Mouse (Mus musculus) mouse trophoblast stem cell (cell line): ENCODE results near the gene Dsn1.

Experiments used
- in situ Hi-C, 2 experiments: fragments of 300-500 bp; cut with MseI, MboI; formaldehyde crosslinking; loops; 2 replicates in 1 of 2; 3 replicates in 1 of 2; pipeline ENCODE4 v1.15.1; 2025

Gene Dsn1

DNA sequence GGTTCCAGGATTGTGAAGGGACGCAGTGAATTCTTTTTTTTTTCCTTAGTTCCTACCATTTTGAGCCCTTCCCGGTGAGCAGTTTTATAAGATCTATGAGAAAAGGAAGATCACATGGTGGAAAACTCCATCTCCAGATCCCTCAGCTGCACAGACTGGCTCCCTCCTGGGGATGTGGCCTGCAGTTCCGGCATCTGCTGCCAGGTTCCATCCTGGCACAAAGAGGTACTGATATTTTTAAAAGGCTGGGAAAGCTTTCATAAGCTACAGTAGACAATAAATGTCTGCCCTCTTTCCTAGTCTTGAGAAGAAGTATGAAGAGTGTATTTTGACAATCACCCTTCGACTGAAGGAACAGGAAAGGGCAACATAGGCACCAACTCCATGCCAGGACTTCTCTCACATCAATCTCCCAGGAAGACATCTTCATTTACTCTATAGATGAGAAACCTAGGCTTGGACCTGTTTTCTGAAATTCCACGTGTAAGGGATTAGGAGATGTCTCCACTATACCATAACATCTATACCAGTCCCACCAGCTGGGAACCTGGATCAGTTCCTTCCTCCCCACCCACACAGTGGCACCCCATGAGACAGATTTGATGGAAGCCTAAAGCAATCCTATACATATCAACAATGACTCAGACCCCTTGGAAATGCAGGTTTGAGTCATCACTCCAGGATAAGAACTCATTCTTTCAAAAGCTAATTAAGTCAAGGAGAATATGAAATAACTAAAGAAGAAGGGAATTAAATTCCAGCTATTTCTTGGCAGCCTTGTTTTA, 33.4 kb downstream of the Dsn1 start:
- in situ Hi-C loops, result no loop called here

DNA sequence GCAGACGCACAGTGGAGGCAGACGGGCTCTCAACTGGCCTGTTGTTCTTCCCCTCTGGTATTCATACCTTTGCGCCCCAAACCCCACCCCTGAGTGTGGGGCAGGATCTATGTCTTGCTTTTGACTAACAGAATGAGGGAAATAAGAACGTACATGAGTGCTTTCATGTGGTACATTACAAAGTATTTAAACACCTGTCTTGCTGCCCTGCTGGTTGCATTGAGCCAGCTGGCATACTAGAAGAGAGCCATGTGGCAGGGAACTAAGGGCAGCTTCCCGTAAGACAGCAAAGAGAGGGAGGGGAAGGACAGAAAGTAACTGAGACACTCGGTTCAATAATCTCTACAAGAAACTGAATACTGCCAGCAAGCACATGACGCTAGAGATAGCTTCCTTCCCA, 36.7 kb downstream of the Dsn1 start:
- in situ Hi-C loops, result no loop called here

DNA sequence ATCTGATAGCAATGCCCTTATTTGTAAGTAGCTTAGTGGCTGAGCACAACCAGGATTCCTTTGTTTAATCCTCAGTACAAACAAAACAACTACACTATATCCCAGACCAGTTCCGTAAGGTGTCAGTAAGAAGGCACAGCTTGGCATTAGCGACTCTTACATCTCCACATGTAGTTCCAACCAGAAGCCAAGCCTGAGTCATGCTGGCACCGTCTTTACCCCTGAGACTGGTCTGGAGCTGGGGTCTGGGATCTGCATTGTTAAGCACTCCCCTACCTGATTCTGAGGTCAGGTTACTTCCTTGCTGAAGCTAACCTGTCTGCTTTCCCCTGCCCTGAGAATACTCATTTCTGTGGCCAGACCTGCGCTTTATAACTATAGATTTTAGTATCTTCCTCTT, 38.5 kb downstream of the Dsn1 start:
- in situ Hi-C loops, result no loop called here

DNA sequence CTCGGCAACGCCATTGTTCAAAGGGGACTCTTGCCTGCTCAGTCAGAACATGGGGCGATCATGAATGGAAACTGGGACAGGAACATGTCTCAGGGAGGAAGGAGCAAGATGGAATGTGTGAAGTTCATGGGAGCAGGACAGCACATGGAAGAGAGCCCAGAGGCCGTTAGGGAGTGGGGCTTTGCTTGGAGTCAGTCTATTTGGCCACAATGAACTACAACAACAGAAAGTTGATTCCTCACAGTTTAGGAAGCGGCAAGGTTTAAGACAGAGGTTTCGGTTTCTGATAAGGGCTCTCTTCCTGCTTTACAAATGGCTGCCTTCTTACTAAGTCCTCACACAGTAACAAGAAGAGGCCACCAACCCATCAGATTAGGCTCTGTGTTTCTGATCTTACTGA, 39.6 kb downstream of the Dsn1 start:
- in situ Hi-C loops, result no loop called here

DNA sequence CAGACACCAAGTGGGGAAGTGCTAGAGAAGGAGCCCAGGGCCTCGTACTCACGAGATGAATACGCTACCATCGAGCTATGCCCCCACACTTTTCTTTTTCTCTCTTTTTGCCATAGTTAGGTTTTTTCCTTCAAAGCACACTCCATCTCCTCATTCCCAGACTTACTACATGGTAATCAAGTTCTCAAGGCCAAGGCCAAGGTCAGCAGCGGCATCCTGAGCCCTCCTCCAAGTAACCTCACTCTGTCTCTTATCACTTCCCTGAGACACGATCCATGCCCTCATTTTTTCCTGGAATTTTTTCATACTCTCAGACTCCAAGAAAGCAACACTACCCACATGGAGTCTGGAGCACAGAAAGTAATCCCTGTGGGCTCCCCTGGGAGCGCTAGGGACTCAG, 43.1 kb downstream of the Dsn1 start:
- in situ Hi-C loops, result no loop called here

DNA sequence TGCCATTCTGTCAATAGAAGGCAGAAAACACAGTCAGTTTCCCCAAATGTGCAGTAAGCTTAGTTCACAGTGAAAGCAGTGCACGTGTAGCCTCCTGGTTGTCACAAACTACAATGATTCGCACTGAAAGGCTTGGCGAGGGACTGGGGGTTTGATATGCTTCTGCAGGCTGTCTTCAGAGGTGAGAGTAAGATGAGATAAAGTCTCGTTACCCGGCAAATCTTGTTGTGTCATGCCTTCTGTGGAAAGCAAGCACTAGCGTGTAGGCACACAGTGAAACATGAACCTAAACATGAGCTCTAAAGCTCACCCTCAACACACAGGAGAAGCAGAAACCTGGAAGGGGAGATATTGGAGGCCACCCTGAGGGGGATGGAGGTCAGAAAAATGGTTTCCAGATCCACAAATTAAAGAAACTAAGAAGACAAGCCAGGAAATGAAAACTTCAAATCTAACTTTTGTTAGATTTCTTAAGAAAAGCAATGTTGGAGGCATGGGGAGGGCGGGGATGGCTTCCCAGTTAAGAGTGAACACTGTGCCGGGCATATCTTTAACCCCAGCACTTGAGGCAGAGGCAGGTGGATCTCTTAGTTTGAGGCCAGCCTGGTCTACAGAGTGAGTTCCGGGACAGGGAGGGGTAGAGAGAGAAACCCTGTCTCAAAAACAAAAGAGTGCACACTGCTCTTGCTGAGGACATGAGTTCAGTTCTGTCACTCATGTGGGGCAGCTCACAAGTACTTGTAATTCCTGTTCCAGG, 48.3 kb downstream of the Dsn1 start:
- in situ Hi-C loops, result no loop called here

DNA sequence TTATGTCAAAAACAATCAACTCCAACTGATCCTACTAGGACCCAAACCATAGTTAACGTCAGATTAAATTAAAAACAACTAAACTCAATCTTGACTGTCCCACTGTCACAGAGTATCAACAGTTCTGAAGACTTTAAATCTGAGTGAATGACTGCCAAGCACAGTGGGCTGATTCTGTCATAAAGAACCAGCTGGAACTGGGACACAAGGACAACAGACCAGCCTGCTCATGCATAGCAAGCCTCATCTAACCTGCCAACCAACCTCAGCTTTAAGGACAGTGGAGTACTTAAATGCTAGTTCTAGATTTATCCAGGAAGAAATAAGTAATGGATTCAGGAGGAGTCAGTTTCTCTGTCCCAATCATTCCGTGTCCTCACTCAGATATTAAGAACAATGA, 49.9 kb downstream of the Dsn1 start:
- in situ Hi-C loops, result no loop called here

DNA sequence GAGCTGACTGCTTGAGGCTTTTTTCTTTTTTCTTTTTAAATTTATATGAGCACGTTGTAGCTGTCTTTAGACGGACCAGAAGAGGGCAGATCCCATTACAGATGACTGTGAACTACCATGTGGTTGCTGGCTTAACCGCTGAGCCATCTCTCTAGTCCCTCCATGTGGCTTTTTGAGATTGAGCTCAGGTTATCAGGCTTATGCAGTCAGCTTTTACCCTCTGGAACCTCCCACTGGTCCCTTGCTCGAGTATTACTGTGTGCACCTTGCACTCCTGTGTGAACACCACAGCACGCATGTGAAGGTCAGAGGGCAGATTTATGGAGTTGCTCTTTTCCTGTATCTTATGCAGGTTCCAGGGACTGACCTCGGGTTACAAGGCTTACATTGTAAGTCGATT, 50.6 kb downstream of the Dsn1 start:
- in situ Hi-C loops, result no loop called here

DNA sequence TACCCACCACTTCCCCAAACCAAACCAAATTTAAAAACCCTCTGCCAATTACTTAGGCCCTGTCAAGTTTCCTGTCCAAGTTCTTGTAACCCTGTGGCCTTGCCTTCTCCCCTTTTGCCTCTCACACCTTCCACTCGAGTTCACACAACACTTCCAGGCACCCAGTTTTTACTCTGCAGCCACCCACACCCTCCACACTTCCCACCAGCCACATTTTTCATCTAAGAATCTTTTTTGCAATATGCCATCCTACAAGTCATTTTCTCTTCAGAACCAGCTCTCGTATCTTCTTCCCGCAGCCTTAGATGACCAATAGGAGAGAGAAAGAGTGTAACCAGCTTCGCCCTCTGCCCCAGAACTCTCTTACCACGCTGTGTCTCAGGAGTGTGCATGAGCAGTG, 52.5 kb downstream of the Dsn1 start:
- in situ Hi-C loops, result no loop called here

DNA sequence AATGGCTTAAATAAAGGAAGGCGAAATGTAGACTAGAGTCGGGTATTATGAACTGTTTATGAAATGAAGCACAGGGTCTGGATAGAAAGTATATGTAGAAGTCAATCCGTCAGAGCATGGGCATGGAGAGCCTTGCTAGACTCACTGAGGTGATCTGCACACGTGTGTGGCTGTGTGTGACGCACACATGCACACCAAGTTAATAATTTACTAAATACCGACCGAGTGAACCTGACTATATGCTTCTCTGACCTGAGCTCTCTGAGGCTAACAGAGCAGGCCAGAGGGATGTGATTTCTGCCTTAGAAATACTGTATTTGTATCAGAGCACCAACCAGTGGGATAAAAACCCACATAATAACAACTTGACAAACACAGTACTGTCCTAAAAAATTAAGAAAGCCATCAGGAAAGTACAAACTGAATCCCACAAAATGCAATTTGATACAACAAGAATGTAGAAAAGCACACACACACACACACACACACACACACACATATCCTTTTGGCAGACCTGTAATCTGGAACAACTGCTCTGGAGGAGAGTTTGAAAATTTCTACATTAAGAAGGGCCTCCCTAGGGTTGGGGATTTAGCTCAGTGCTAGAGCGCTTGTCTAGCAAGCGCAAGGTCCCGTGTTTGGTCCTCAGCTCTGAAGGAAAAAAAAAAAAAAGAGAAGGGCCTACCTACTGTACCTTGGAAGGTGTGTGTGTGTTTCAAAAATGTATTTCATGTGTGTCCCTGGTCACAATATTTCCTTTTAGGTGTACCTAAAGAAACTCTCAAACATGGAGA, 55.5 kb downstream of the Dsn1 start:
- in situ Hi-C loops, result no loop called here

DNA sequence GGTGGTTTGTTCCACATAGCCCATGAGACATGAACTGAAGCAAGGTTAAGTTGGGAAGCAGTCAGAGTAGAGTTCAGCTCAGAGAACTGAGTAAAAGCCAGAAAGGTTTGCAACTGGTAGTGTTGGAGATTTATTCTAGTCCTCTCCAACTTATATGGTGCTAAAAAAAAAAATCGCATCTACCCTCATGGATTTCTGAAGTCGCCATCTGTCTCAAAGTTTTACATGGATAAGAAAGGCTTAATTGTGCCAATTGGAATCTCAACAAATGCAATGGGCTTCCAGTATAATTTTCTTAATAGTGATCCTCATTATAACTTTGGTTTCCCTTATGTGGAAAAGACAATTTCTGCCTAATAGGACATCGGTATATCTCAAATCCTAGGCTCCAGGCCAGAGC, 56.1 kb downstream of the Dsn1 start:
- in situ Hi-C loops, result no loop called here
